Mouse (Mus musculus): ENCODE measurements at regions not wholly inside any gene's neighbourhood (a gene's known extent, or its start where the extent isn't known, plus 50 kb on each side); places are given as distances from the start of the nearest gene placed in this dataset.

DNA sequence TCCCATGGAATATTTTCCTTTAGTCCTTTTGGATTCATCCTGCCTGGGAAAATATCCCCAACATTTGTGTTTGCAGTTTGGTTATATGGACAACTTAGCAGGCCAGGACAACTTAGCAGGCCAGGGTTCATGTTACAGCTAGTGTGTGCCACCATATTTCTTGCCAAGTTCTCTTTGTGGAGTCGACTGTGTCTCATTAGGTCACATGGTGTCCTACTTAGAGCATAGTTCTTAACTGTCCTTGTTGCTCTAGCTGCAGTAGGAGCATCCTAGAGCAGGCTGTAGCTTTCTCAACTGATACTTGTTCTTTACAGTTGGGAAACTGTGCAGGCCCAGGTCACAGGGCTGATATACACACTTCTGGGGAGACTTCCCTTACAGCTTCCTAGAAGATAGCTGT, 126.4 kb upstream of the Sox11 start:
- TF ChIP-seq CTCF (IDR thresholded peaks at IDR 0.05; ENCODE audit: extremely low read depth, insufficient read length, insufficient replicate concordance, low read depth, low read length) = no peak
- no peak for TF ChIP-seq POLR2A (IDR thresholded peaks at IDR 0.05; ENCODE audit: low read depth, low read length)

All from small intestine, adult 2 months (tissue).